Mouse (Mus musculus) frontal cortex, adult 2 months (tissue): Measurements from ENCODE around the gene Cdc37l1. TPM values are rescaled to one million over a fixed set of nuclear protein-coding genes. Genes with fewer than 3 reads are reported as not detected.

Experiments
- DNase-seq, 2 experiments: peaks; one replicate each; pipeline ENCODE4 v3.0.0; 2022; ENCODE audit warnings: low spot score in 1 of 2; ENCODE audit errors: extremely low spot score in 1 of 2
- polyA plus RNA-seq: library from polyadenylated mRNA; depleted of rRNA; stranded (reverse); fragments of >200 nt; gene quantifications from 2 replicates; pipeline ENCODE4 v1.2.3, GENCODE M21; 2012

Gene Cdc37l1
- polyA plus RNA-seq, 1 experiment = 65.0 TPM

GRCm38 (mm10) chr19:29045956-29046650, 56.0 kb downstream of the Cdc37l1 start:
- DNase-seq = no peak

GRCm38 (mm10) chr19:29046961-29047333, 56.8 kb downstream of the Cdc37l1 start:
- DNase-seq = no peak

- DNase-seq = peak; percentile 43 to 68
These were observed 57.4 kb downstream of the Cdc37l1 start, which contains the start of gene Ak3 for GRCm38 (mm10) chr19:29047334-29048170. Ak3 (minus strand) TSS chr19:29047961.

- DNase-seq = no peak
These were observed 59.4 kb downstream of the Cdc37l1 start for GRCm38 (mm10) chr19:29049401-29050075.

GRCm38 (mm10) chr19:29050186-29050980, 60.2 kb downstream of the Cdc37l1 start:
- no peak for DNase-seq

- DNase-seq = no peak
These were observed 62.6 kb downstream of the Cdc37l1 start for GRCm38 (mm10) chr19:29052786-29053185.

- no peak for DNase-seq
These were observed 64.4 kb downstream of the Cdc37l1 start for GRCm38 (mm10) chr19:29054594-29054993.

GRCm38 (mm10) chr19:29055469-29055868, 65.3 kb downstream of the Cdc37l1 start:
- DNase-seq = no peak

- DNase-seq = no peak
These were observed 68.6 kb downstream of the Cdc37l1 start for GRCm38 (mm10) chr19:29058741-29059140.

GRCm38 (mm10) chr19:29059688-29060087, 69.5 kb downstream of the Cdc37l1 start:
- no peak for DNase-seq

GRCm38 (mm10) chr19:29060299-29060698, 70.1 kb downstream of the Cdc37l1 start:
- no peak for DNase-seq

GRCm38 (mm10) chr19:29063009-29063408, 72.9 kb downstream of the Cdc37l1 start:
- no peak for DNase-seq

GRCm38 (mm10) chr19:29063577-29064363, 73.6 kb downstream of the Cdc37l1 start:
- DNase-seq = peak; percentile 76 to 96

- no peak for DNase-seq
These were observed 74.4 kb downstream of the Cdc37l1 start for GRCm38 (mm10) chr19:29064451-29065102.

GRCm38 (mm10) chr19:29066981-29067471, 76.9 kb downstream of the Cdc37l1 start:
- peak in 1 of 2 experiments; percentile 49 for DNase-seq

GRCm38 (mm10) chr19:29069195-29069594, 79.0 kb downstream of the Cdc37l1 start:
- no peak for DNase-seq

- peak in 1 of 2 experiments; percentile 12 for DNase-seq
These were observed 84.7 kb downstream of the Cdc37l1 start for GRCm38 (mm10) chr19:29074802-29075201.
